Mouse (Mus musculus) ES-Bruce4 (cell line): ENCODE measurements around the gene Dlst. TPM values are rescaled to one million over a fixed set of nuclear protein-coding genes. Genes with fewer than 3 reads are reported as not detected.

ENCODE experiments used
- H3K27ac ChIP-seq: 2 replicates; pipeline ENCODE4 v1.5.1; 2012; ENCODE audit warnings: low read length, inconsistent platforms; ENCODE audit not compliant: insufficient read depth
- H3K27me3 ChIP-seq: 2 replicates; pipeline ENCODE4 v1.6.1; 2012; ENCODE audit warnings: mild to moderate bottlenecking, low read length, inconsistent platforms; ENCODE audit not compliant: control insufficient read depth, poor library complexity, insufficient read depth, severe bottlenecking
- H3K36me3 ChIP-seq: 2 replicates; pipeline ENCODE4 v1.6.1; 2012; ENCODE audit warnings: inconsistent platforms, mild to moderate bottlenecking, low read length, moderate library complexity; ENCODE audit not compliant: control insufficient read depth, poor library complexity, insufficient read depth, severe bottlenecking
- H3K4me1 ChIP-seq: one replicate; pipeline ENCODE4 v1.8.1; 2011; ENCODE audit warnings: low read length; ENCODE audit not compliant: control insufficient read depth, insufficient read depth
- H3K4me3 ChIP-seq: 2 replicates; pipeline ENCODE4 v1.5.1; 2011; ENCODE audit warnings: low read depth, mild to moderate bottlenecking, low read length
- H3K9ac ChIP-seq: 2 replicates; pipeline ENCODE4 v1.6.1; 2012; ENCODE audit warnings: low read depth, mild to moderate bottlenecking, inconsistent platforms; ENCODE audit not compliant: poor library complexity, severe bottlenecking
- H3K9me3 ChIP-seq: replicated peaks from 2 replicates; pipeline ENCODE4 v1.6.1; 2012; ENCODE audit warnings: mild to moderate bottlenecking, low read length, inconsistent platforms; ENCODE audit not compliant: control insufficient read depth, poor library complexity, insufficient read depth, severe bottlenecking
- CTCF ChIP-seq: IDR thresholded peaks from one replicate; pipeline ENCODE4 v1.8.1; 2011; ENCODE audit warnings: low read depth, low read length
- EP300 ChIP-seq: IDR thresholded peaks from 2 replicates; pipeline ENCODE4 v1.6.1; 2011; ENCODE audit warnings: low read depth, low read length; ENCODE audit not compliant: insufficient read depth
- POLR2A ChIP-seq: IDR thresholded peaks from one replicate; pipeline ENCODE4 v1.8.1; 2011; ENCODE audit warnings: low read length; ENCODE audit not compliant: insufficient read depth
- polyA plus RNA-seq: library from polyadenylated mRNA; stranded (reverse); fragments of >200 nt; gene quantifications from 2 replicates; pipeline ENCODE4 v1.2.4, GENCODE M21; 2011; ENCODE audit warnings: low read depth; ENCODE audit not compliant: missing spikeins, insufficient read depth, insufficient read length

Dlst gene
- polyA plus RNA-seq, 1 experiment = 139 TPM

DNA sequence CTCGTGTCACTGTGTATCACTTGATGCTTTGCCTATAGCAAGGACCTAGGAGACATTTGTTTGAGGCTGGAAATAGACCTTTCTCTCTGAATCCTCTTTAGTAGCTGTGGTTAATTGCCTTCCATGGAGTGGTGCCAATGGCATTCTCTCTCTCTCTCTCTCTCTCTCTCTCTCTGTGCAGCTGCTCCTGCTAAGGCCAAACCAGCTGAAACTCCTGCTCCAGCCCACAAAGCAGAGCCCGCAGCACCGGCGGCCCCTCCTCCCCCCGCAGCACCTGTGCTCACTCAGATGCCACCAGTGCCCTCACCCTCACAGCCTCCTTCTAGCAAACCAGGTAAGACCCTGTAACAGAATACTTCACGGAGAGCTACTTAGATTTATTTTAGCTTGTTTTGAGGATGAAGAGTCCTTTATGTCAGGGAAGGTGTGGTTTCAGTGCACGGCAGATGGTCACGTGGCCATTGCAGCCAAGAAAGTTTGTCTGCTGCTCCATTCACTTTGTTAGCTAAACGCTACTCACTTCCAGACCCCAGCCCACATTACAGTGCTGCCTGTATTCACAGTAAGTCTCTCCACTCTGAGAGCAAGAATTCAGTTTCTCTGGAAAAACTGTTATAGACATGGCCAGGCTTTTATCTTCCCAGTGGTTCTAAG, 11.3 kb downstream of the Dlst start:
- TF ChIP-seq CTCF (no peak), EP300 (no peak), POLR2A (no peak)
- no peaks in the 10 kb centered on the region for H3K9me3 ChIP-seq

DNA sequence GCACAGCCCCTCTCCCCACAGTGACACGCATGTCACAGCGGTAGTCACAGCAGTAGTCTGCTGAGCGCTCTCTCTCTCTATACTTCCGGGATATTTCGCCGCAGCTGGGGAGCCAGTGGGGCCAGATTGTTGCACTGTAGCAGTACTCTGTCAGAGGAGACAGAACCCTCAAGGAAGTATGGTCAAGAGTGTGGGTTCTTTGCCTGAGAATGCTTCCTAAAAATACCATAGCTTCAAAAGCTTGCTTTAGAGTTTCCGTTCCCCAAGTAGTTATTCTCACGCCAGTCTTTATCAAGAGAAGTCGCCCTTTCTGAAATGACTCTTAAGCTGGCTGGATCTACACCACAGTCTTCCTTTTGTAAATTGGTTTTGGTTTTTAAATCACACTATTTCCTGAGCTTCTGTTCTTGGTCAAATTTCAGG, 12.5 kb downstream of the Dlst start:
- no peak overlapping the region for H3K4me3 ChIP-seq
- no peak overlapping the region for H3K27ac ChIP-seq
- H3K36me3 ChIP-seq = peaks cover 47% of the 10 kb centered on the region
- no peaks in the 10 kb centered on the region for H3K27me3 ChIP-seq
- TF ChIP-seq EP300 (no peak), CTCF (no peak), POLR2A (no peak)
- no peaks in the 10 kb centered on the region for H3K9me3 ChIP-seq
- H3K4me1 ChIP-seq = no peaks in the 10 kb centered on the region
- no peak overlapping the region for H3K9ac ChIP-seq

More for the DNA sequence above, 11.3 kb downstream of the Dlst start:
- H3K4me1 ChIP-seq = no peaks in the 10 kb centered on the region
- H3K27ac ChIP-seq = no peak overlapping the region
- H3K36me3 ChIP-seq = peaks cover 44% of the 10 kb centered on the region
- H3K4me3 ChIP-seq = no peak overlapping the region
- no peak overlapping the region for H3K9ac ChIP-seq
- no peaks in the 10 kb centered on the region for H3K27me3 ChIP-seq

DNA sequence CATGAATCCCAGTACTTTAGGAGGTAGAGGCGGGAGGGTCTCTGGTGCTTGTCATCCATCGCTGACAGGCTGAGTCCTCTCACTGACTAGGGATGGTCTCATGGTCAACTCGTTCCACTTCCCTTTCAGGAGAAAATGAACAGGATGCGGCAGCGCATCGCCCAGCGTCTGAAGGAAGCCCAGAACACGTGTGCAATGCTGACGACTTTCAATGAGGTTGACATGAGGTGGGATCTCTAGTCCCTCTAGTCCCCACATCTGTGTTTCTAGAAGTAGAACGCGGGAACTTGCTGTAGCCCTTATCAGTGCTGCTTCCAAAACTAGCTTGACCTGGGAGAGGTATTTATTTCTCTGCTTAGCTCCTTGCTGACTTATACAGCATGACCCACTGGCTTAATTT, 13.0 kb downstream of the Dlst start:
- Histone ChIP-seq H3K27ac (no peak overlapping the region), H3K9ac (no peak overlapping the region), H3K36me3 (peaks cover 48% of the 10 kb centered on the region), H3K27me3 (no peaks in the 10 kb centered on the region), H3K4me1 (no peaks in the 10 kb centered on the region), H3K9me3 (no peaks in the 10 kb centered on the region), H3K4me3 (no peak overlapping the region)
- TF ChIP-seq POLR2A (no peak), CTCF (no peak), EP300 (no peak)

DNA sequence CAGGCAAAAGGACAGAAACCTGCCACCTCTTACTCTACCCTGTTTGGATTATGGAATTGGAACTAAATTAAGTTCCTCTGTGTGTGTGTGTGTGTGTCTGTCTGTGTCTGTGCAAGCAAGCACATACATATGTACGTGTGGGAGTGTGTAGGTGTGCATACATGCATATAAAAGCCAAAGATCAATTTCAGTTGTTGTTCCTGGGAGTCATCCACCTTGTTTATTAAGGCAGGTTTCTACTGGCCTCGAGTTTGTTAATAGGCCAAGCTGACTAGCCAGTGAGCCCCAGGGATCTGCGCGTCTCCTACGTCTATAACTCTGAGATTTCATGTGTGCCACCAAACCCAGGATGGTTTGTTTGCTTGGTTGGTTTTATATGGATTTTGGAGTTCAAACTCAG, 14.1 kb downstream of the Dlst start:
- Histone ChIP-seq H3K9ac (no peak overlapping the region), H3K27me3 (no peaks in the 10 kb centered on the region), H3K4me3 (no peak overlapping the region), H3K27ac (no peak overlapping the region), H3K4me1 (no peaks in the 10 kb centered on the region), H3K36me3 (peaks cover 57% of the 10 kb centered on the region), H3K9me3 (peaks cover 4% of the 10 kb centered on the region; the same call in 1 of the 2 replicates)
- TF ChIP-seq POLR2A = no peak
- no peak for TF ChIP-seq EP300
- TF ChIP-seq CTCF = no peak

DNA sequence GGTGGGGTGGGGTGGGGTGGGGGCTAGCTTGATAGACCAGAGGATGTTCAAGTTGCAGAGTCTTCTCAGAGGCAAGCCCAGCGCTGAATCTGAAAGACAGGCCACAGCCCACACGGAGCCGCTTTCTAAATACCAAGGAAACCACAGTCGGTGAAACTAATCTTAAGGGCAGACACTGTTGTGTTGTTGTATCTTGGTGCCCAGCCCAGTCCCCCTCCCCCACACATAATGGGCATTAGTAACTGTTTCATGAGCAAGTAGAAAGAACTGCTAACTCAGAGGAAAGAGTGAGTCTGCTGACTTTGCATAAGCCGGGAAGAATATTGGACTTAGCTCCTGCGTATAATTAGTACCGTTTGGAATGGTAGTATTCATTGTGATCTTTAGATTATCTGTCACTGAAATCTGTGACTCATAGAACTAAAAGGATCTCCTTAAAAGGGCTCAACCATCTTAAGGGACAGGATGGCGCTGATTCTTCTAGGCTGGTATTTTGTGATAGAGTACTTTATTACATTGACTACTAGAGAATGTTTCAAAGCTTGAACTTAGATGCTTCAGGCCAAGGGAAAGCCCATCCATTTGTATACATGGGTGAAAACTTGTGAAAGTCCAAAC, 16.5 kb downstream of the Dlst start:
- Histone ChIP-seq H3K9me3 (peaks cover 21% of the 10 kb centered on the region), H3K36me3 (peaks cover 69% of the 10 kb centered on the region), H3K27me3 (no peaks in the 10 kb centered on the region), H3K27ac (no peak overlapping the region), H3K4me1 (no peaks in the 10 kb centered on the region), H3K9ac (no peak overlapping the region), H3K4me3 (no peak overlapping the region)
- TF ChIP-seq EP300 = no peak
- no peak for TF ChIP-seq CTCF
- no peak for TF ChIP-seq POLR2A

DNA sequence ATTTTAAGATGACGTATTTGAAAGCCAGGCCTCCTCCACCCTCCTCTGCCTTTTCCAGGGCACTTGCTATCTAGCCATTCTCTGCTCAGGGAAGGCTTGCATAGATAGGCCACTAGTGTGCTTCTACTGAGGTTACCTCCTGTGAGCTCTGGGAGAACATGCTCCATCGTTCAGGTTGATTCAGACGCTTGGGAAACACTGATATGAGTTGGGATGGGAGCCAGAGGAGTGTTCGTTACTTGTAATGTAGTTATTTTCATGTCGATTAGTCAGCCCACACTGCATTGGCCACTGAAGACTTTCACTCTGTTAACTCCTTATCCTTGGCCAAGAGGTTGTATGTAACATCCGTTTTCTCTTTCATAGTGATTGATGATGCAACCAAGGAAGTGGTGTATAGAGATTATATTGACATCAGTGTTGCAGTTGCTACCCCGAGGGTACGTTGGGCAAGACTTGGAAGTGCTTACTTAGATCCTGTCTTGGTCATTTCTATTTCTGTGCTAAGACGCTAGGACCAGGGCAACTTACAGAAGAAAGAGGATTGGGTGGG, 18.9 kb downstream of the Dlst start:
- TF ChIP-seq CTCF = no peak
- TF ChIP-seq EP300 = no peak
- no peak for TF ChIP-seq POLR2A
- Histone ChIP-seq H3K9ac (no peak overlapping the region), H3K36me3 (peaks cover 70% of the 10 kb centered on the region)

More for the DNA sequence above, 18.9 kb downstream of the Dlst start:
- H3K9me3 ChIP-seq = peaks cover 21% of the 10 kb centered on the region
- H3K27ac ChIP-seq = no peak overlapping the region
- no peak overlapping the region for H3K4me3 ChIP-seq
- no peaks in the 10 kb centered on the region for H3K27me3 ChIP-seq
- H3K4me1 ChIP-seq = no peaks in the 10 kb centered on the region
